Mouse (Mus musculus): ENCODE data around the gene Parp11.

Parp11 gene

DNA sequence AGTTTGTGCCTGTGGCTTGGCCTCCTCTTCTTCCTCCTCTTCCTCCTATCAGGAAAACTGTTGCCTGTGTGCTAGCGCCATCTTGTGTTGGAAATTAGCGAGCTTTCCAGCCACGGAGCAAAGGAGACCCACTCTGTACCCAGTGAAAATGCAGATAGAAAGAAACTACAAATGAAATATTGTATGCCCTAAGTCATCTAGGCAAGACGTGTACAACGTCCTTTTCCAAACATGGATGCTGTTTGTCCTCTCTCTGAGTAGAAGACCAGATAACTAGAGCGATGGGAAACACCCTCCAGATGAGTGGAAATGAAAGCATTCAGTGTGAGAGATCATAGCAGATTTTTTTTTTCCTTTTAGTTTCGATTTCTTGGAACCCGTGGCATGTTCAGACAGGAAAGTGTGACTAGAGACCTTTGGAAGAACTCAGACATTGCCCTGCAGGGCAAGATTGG lies at the start of gene Parp11:
TSS of gene Parp11 (plus strand) at position 405 of the 455 bp plus-strand sequence.
- peak; percentile 83 for DNase-seq (ENCODE audit: low spot score)

DNA sequence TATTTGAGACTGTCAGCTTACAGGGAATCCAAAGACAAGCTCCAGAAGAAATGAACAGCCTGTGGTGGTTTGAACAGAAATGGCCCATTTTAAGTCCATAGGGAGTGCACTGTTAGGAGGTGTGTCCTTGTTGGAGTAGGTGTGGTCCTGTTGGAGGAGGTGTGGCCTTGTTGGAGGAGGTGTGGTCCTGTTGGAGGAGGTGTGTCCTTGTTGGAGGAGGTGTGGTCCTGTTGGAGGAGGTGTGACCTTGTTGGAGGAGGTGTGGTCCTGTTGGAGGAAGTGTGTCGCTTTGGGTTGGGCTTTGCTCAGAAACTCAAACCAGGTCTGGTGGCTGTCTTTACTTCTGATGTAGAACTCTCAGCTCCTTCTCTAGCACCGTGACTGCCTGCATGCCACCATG lies 48.6 kb upstream of the Parp11 start:
- no peak for DNase-seq (ENCODE audit: low spot score)

GRCm38 (mm10) chr6:127401419-127401818 lies 45.2 kb upstream of the Parp11 start:
- no peak for DNase-seq (ENCODE audit: low spot score)

DNA sequence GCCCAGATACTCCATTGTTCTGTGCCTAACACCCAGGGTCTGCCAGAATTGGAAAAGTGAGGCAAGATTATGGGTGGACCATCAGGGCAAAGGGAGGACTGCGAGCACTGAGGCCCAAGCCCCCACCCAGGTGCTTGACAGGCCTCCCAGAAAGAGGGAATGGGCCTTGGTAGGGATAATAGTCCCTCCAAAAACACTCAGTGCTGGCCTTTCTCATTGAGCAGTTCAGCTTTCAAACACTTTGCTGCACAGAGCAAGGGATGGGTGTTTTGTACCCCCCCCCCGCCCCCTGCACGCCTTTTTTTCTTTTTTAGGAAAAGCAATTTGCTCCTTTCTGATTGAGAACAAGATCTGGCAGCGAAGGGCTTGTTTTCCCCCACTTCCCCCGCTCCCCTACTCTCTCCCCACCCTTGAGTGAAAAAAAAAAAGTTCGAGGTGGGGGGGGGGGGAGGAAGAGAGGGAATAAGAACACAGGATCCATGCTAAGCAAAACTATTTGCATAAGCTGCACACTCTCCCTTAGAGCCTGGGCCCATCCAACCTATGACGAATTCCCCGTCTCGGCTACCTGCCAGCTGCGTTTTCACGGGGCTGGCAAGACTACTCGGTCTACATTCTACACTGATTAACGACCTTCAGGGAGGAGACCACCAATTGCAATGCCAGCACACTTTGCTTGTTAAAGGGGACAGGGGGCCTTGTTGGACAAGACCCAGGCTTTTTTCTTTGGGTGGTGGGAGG lies 42.4 kb upstream of the Parp11 start:
- no peak for DNase-seq (ENCODE audit: low spot score)

DNA sequence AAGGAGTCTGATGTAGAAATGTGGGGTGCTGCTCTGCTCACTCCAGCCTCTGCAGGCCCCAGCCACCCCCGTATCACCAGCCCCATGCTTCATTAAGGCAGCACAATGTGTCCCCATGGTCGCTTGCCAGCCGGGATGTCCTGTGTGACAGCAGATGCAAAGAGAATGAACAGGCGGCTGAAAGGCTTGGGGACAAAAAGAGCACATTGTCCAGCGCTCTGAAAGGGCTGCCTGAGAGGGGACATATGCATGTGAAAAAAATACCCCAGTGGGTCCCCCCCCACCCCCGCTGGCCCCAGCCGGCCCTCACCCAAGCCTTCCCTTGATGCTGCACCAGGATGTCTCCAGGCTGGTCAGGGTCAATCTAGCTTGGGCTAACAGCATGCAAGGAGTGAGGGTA lies 41.0 kb upstream of the Parp11 start:
- DNase-seq (ENCODE audit: low spot score): peak; percentile 16

GRCm38 (mm10) chr6:127407742-127408141 lies 38.9 kb upstream of the Parp11 start:
- no peak for DNase-seq (ENCODE audit: low spot score)

DNA sequence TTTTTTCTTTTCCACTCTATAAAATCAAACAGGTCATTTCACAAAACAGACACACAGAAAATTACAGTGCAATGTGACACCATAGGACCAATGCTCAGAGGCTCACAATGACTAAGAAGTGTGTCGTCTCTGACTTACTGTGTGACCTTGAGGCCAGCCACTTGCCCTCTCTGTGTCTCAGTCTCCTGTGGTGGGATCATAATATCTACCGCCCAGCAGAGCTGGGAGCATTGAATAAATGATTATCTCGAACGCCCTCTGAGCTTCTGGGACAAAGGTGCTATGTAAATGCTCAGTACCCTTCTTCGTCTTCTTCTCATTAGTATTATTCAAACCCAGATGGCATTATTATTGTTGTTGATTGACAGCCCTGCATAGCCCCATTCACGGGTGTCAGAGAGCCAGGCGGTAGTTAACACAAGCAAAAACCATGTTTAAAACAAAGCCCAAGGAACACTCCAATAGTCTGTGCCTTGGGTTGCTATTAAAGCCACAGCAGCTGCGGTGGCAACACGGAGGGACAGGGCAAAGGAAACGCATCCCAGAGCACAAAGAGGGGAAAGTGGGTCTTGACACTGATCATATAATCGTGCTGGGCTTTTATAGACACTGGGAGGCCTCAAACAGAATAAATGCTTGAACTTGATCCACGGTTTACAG lies 29.0 kb upstream of the Parp11 start:
- DNase-seq (ENCODE audit: low spot score): no peak

GRCm38 (mm10) chr6:127418322-127418721 lies 28.3 kb upstream of the Parp11 start:
- no peak for DNase-seq (ENCODE audit: low spot score)

GRCm38 (mm10) chr6:127420115-127420514 lies 26.5 kb upstream of the Parp11 start:
- no peak for DNase-seq (ENCODE audit: low spot score)

DNA sequence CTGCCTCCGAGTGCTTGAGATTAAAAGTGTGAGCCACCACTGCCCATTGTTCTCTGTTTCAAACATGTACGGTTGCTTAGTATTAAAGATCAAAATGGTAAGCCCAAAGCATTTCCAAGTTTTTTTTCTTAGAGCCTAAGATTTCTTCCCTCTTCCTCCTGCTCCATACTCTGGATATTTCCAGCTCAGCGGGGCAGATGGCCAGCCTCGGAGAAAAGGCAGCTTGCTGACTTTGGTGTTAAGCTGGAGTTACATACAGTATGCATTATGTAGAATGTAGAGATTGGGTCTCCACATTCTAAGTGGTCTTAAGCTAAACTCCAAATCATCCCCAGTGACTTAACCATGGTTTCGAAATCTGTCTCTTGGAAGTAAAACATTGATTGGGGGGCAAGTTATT lies 21.5 kb upstream of the Parp11 start:
- no peak for DNase-seq (ENCODE audit: low spot score)

DNA sequence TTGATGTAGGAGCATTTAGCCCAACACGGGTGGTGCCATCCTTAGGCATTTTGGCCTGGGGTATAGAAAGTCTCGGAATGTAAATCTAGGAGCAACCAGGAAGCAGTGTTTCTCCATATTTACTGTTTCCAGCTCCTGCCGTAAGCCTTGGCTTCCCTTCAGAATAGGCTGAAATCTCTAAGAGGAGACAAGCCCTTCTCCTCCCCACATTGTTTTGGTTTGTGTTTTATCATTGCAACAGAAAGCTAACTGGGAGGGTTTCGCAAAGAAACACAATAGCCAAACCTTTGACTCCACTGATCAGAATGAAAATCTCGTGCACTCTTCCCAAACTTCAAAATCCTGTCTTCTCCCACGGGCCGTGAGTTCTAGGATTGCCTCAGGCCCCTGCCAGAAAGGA lies 15.9 kb upstream of the Parp11 start:
- DNase-seq (ENCODE audit: low spot score): no peak

- DNase-seq (ENCODE audit: low spot score): no peak
These were observed 15.4 kb upstream of the Parp11 start for GRCm38 (mm10) chr6:127431196-127431766.

DNA sequence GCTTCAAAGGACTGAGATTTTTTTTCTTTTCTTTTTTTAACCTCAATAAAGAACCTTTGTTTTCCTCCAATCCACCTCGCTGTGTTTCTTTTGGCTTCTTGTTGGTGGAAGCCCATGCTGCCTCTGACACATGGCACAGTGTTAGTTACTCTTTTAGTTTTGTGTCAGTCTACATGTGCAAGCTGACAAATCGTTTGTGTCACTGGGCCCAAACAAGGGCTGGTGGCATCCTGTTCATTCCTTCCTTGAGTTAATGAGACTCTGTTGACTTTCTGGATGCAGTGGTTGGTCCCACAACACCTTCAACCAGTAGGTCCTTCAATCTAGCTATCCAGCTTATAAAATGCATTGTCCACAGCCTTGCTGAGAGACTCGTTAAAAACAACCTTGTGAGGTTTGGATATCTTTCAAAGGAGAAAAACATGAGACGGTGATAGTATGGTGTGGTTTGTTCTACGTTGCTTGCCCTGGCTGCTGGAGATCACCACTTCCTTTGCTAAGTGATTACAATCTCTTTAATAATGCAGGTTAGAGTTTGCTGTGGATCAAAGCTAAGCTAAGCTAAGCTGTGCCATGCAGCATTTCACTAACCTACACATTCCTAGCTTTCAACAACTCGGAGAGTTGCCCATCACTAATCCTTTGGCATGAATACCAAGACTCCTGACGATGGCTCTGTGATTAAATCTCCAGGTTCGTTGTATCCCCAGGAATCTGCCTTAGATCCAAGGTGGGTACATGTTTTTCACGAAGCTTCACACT lies 12.6 kb upstream of the Parp11 start:
- DNase-seq (ENCODE audit: low spot score): no peak

DNA sequence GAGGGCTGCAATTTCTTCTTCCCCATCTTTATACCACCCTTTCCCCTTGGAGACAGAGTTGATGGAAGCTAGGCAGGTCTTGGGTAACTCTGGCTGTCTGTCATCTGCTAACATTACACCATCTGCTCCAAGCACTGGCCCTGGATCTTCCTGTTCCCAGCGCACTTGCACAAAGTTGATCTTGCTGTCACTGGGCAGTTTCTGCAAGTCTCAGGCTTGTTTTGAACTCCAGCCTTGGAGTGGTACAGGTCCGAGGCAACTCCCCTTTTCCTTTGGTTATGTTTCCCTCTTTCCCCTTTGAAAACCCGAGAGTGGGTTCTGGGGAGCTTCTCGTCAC lies 12.0 kb upstream of the Parp11 start:
- no peak for DNase-seq (ENCODE audit: low spot score)

- no peak for DNase-seq (ENCODE audit: low spot score)
These were observed 7.6 kb upstream of the Parp11 start for GRCm38 (mm10) chr6:127439063-127439462.

GRCm38 (mm10) chr6:127439540-127440195 lies 7.0 kb upstream of the Parp11 start:
- no peak for DNase-seq (ENCODE audit: low spot score)

DNA sequence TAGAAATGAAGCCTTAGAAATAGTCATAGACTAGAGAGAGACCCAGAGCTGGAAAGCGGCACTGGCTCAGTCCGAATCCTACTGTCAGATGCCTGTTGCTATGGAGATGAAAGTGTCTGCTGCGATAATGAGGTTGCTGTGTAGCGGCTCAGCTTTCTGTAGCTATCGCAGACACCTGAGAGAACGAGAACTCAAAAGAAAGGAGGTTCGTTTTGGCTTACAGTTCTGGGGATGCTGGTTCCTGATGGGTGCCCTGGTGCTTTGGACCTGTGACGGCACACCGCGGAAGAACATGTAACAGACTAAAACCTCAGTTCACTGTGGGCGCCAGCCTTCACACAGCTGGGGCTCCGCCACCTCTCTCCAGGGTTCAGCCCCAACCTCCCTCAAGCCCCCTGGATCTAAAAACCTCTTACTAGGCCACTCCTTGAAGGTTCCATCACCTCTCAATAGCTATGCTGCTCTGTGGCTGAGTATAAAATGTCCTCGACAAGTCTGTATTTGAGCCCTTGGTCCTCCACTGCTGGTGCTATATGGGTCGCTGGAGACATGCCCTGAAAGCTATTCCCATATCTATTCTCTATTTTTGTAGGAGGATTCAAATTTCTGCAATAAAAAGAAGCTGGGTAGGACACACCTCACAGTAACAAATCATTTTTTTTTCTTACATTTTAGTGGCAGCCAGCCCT lies 6.1 kb upstream of the Parp11 start:
- DNase-seq (ENCODE audit: low spot score): peak; percentile 52

DNA sequence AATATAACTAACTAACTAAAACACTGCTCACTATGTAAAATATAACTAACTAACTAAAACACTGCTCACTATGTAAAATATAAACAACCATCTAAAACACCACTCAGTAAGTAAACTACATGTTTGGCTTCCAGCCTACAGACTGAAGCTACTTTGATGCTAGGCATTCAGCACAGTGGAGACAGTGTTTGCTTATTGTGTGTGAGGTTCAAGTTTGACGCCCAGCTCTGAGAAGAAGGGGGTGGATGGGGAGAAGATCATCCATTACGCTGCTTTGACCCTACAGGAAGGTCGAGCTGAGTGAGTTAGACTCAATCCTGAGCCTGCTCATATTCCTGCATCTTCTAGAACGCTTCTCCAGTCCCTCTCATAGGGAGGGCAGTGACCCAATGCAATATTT lies 4.1 kb upstream of the Parp11 start:
- DNase-seq (ENCODE audit: low spot score): no peak

- no peak for DNase-seq (ENCODE audit: low spot score)
These were observed 2.7 kb upstream of the Parp11 start for GRCm38 (mm10) chr6:127443910-127444309.

- DNase-seq (ENCODE audit: low spot score): no peak
These were observed 2.2 kb upstream of the Parp11 start for GRCm38 (mm10) chr6:127444466-127444865.

DNA sequence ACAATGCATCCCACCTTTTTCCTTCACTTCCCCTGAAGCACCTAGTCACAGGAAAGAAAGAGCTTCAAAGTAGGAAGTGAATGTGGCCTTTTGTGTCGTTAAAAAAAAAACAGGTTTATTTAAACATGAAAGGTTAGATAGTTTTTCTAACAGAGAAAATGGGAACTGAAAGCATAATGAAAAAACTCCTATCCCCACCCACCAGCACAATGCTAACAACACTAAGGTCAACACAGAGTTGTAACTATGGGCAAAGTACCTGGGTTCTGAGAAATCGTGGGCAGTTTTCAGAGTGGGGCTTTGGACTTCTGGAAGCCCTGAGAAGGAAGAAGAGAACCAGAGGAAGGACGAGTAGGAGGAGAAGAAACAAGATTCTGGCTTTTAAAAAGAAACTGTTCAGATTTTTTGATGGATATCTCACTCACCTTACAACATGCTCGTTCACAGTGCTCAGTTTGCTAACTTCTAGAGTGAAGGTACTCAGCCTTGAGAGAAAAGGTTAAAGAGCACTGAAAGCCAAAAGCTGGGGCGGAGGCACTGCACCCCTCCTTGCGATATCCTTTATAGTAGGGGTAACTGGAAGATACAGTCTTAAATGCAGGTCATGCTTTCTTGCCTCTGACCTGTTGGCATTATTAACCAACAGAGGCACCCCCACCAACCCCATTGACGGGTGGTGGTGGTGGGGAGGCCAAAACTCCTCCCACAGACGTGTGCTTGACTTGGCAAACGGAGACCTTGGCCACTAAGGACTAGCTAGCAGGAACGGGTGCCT lies 1.2 kb downstream of the Parp11 start:
- no peak for DNase-seq (ENCODE audit: low spot score)

All from retina, embryonic 14.5 days (tissue).